Mouse (Mus musculus) limb, embryonic 11.5 days (tissue): Measurements from ENCODE around the gene Gm3417. TPM values are rescaled to one million over a fixed set of nuclear protein-coding genes. Genes with fewer than 3 reads are reported as not detected.
"Not testable (repeated sequence)": the region's sequence is repeated elsewhere in the genome, so short reads cannot be mapped to it uniquely, and the experiment has no call there.

ENCODE experiments used
- ATAC-seq: fragments of 200-750 bp; cut with Nextera tagmentation; 2 replicates; pipeline ENCODE4 v1.8.0; 2017; ENCODE audit warnings: low read depth; ENCODE audit not compliant: insufficient number of reproducible peaks, low FRiP score, low TSS enrichment
- DNase-seq: peaks from one replicate; pipeline ENCODE4 v3.0.0-alpha.2; 2015; ENCODE audit warnings: low spot score
- H3K27ac ChIP-seq: fragments of 300-500 bp; sonication (generic); replicated peaks from 2 replicates; pipeline ENCODE4 v1.5.1; 2014; ENCODE audit warnings: low read depth, mild to moderate bottlenecking, low read length
- H3K27me3 ChIP-seq: fragments of 300-500 bp; sonication (generic); 2 replicates; pipeline ENCODE4 v1.6.1; 2014; ENCODE audit warnings: mild to moderate bottlenecking, low read length, mixed read lengths; ENCODE audit not compliant: control insufficient read depth, insufficient read depth
- H3K36me3 ChIP-seq: fragments of 300-500 bp; sonication (generic); 2 replicates; pipeline ENCODE4 v1.6.1; 2014; ENCODE audit warnings: mild to moderate bottlenecking, low read length, moderate library complexity, mixed read lengths; ENCODE audit not compliant: control insufficient read depth, insufficient read depth
- H3K4me1 ChIP-seq: fragments of 300-500 bp; sonication (generic); 2 replicates; pipeline ENCODE4 v1.6.1; 2014; ENCODE audit warnings: low read length, mixed read lengths; ENCODE audit not compliant: control insufficient read depth, insufficient read depth
- H3K4me2 ChIP-seq: fragments of 300-500 bp; sonication (generic); 2 replicates; pipeline ENCODE4 v1.6.1; 2014; ENCODE audit warnings: low read depth, mild to moderate bottlenecking, moderate library complexity; ENCODE audit not compliant: severe bottlenecking
- H3K4me3 ChIP-seq: fragments of 300-500 bp; sonication (generic); 2 replicates; pipeline ENCODE4 v1.5.1; 2014; ENCODE audit warnings: low read depth, low read length
- H3K9ac ChIP-seq: fragments of 300-500 bp; sonication (generic); 2 replicates; pipeline ENCODE4 v1.6.1; 2014; ENCODE audit warnings: mild to moderate bottlenecking, low read length
- H3K9me3 ChIP-seq: fragments of 300-500 bp; sonication (generic); 2 replicates; pipeline ENCODE4 v1.6.1; 2016; ENCODE audit warnings: low read length; ENCODE audit not compliant: control insufficient read depth
- WGBS: fragments of 180-500 bp; shearing (Covaris S2); extraction: QIAGEN DNeasy Blood & Tissue Kit; methylation state at CpG from one replicate; pipeline ENCODE4 v1.1.7; 2014; 5-methylcytosine and 5-hydroxymethylcytosine counted together
- polyA plus RNA-seq: library from polyadenylated mRNA; unstranded; fragments of >200 nt; fragmentation: Nextera tagmentation; extraction: Ambion mirVana; gene quantifications from 2 replicates; pipeline ENCODE4 v1.2.1, GENCODE M21; 2014

Gm3417 gene
- polyA plus RNA-seq, 1 experiment from 2014 or later, result 0.23 TPM

DNA sequence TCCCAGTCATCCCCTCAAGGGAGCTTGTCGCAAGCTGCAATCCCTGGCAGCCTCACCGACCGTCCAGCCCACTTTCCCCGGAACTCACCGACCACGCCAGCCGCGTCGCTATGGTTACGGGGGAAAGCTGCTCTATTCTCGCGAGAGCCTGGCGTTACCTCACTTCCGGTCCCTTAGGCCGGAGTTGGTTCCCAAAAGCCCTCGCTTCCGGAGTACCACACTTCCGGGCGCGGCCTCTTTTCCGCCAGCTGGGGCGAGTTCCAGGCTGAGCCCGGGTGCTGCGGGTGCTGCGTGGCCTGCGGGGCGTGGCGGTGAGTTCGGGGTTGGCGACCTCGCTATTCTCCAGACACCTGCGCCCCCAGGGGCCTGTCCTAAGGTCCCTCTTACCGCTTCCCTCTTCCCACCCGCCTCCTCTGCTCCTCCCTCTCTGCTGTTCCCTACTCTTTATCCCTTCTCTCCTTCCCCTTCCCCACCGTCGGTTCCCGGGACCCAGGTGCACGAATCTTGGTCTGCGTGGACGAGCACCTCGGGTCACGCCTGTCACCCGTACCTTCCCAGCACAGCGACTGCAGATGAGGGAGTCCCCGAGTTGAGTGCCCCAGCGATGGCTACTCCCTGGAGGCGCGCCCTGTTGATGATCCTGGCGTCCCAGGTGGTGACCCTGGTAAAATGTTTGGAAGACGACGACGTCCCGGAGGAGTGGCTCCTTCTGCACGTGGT is 35.4 kb downstream of the Gm3417 start, which contains the start of the genes Wdr27 and 1600012H06Rik:
Gene Wdr27 (minus strand): TSS at position 150 of the 720 bp plus-strand sequence.
Gene 1600012H06Rik (plus strand): TSS at position 176 of the 720 bp plus-strand sequence.
- Histone ChIP-seq H3K4me2 (peak within 1 kb of the TSS; percentile 85), H3K4me3 (peak within 1 kb of the TSS; percentile 80), H3K4me1 (peaks cover 5% of the 10 kb centered on the region; the same call in 1 of the 2 replicates), H3K9me3 (no peaks in the 10 kb centered on the region), H3K9ac (peak within 1 kb of the TSS; percentile 72), H3K36me3 (no peaks in the 10 kb centered on the region), H3K27ac (no peak within 1 kb of the TSS), H3K27me3 (no peaks in the 10 kb centered on the region)
- WGBS, result under 1% methylated on average over 54 of the region's 54 CpGs
- DNase-seq (peak; percentile 100), ATAC-seq (peak; percentile 94)

DNA sequence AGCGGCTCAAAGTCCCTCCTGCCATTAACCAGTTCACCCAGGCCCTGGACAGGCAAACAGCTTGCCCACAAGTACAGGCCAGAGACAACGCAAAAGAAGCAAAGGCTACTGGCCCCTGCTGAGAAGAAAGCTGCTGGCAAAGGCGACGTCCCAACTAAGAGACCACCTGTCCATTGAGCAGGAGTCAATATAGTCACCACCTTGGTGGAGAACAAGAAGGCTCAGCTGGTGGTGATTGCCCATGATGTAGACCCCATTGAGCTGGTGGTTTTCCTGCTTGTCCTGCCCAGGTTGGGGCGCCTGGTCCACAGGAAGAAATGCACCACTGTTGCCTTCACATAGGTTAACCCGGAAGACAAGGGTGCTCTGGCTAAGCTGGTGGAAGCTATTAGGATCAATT is 36.4 kb downstream of the Gm3417 start:
- Histone ChIP-seq H3K4me2 (peak overlapping the region; percentile 85), H3K4me3 (peak overlapping the region; percentile 80)
- H3K9me3 ChIP-seq, ATAC-seq, H3K27me3 ChIP-seq, H3K27ac ChIP-seq, H3K4me1 ChIP-seq, H3K36me3 ChIP-seq, DNase-seq, H3K9ac ChIP-seq: not testable (repeated sequence)
- 72% methylated on average over 6 of the region's 6 CpGs for WGBS

DNA sequence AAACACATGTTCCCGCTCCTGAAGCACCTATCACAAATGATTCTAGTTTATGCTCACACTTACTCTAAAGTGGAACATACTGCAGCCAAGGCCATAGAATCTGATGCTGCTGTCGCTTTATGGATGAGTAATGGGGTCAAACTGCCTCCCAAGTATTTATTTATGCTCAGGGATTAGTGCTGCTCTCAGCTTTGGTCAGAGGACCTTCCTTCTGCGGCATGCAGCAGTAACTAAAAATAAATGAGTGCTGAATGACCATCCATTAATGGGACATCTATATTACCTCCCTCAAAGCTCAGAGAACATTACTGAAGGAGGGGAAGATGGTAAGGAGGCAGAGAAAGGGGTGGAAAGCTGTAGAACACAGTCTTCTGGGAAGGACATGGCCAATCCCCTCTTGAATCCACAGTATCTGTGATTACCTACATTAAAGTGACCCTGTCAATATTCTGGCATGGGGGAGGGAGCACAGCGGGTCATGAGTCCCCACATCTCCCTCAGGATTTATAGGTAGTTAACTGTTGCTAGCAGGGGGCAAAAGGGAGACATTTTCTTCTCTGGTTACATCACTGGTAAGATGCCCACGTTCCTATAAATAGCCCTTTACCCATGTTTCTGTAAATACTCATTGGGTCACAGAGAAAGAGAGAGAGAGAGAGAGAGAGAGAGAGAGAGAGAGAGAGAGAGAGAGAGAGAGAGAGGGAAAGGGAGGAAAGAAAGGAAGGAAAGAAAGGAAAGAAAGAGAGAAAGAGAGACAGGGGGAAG is 42.6 kb downstream of the Gm3417 start:
- Histone ChIP-seq H3K27me3 (no peaks in the 10 kb centered on the region), H3K4me3 (no peak overlapping the region), H3K27ac (no peak overlapping the region), H3K9ac (no peak overlapping the region), H3K9me3 (no peaks in the 10 kb centered on the region), H3K36me3 (no peaks in the 10 kb centered on the region), H3K4me2 (no peak overlapping the region), H3K4me1 (no peaks in the 10 kb centered on the region)
- no peak for DNase-seq
- 77% methylated on average over 5 of the region's 5 CpGs for WGBS
- ATAC-seq, result no peak

DNA sequence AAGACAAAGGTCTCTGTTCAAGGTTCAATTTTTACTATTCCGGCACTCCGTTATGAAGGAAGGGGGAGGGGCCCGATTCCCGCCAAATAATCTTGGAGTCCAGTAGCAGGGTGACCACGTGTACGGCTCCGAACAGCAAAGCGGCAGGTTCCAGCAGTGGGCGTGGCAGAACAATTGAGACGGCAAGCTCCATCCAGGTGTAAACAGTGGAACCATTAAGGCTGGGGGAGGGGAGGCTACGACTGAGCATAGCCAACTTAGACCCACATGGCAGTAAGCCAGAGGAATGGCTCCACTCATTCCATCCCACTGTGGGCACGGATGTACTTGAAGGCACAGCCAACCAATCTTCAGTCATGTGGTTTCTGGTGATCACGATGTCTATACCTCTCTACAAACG is 43.3 kb downstream of the Gm3417 start:
- not testable (repeated sequence) for H3K9me3 ChIP-seq, H3K27ac ChIP-seq, H3K4me2 ChIP-seq, H3K9ac ChIP-seq, H3K4me1 ChIP-seq, H3K27me3 ChIP-seq, H3K36me3 ChIP-seq, DNase-seq, ATAC-seq, H3K4me3 ChIP-seq
- WGBS, result 86% methylated on average over 14 of the region's 14 CpGs

DNA sequence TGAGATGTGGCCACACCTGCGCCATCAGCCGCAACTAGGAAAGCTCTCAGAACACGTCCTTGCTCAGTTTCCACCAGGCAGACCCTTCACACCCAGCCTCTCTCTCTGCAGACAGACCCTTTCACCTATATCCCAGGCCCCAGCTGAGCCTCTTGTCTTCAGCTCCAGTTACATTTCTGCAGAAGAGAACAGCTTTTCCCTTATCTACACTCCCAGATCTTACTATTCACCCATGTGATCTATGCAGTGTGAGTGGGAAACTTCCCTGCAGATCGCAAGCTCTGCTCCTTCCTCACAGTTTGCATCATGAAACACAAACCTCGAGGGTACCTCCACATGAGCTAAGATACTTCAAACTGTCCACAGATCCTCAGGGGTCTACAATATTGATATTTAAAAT is 47.1 kb downstream of the Gm3417 start:
- ATAC-seq (no peak), DNase-seq (no peak)
- Histone ChIP-seq H3K4me2 (no peak overlapping the region), H3K9me3 (no peaks in the 10 kb centered on the region), H3K27ac (no peak overlapping the region), H3K36me3 (no peaks in the 10 kb centered on the region), H3K27me3 (no peaks in the 10 kb centered on the region), H3K4me3 (no peak overlapping the region), H3K9ac (no peak overlapping the region), H3K4me1 (no peaks in the 10 kb centered on the region)
- 88% methylated on average over 5 of the region's 5 CpGs for WGBS

DNA sequence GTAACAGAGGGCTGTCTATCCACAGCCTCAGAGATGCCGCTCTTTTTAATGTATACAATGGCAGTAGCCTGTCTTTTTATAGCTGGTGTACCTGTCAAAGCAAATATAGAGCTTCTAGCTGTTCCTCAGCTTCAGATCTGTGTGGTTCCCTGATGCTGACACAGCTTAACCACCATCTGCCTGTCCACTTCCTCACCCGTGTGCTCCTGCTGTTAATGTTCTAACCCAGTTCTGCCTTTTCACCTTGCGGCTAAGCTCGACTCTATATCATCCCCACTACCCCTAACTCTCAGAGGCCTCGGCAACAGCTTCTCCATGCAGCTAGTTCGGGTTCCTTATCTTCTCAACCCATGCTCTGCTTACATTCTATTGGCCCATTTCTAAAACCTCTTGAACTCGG is 47.9 kb downstream of the Gm3417 start:
- Histone ChIP-seq H3K36me3 (no peaks in the 10 kb centered on the region), H3K4me1 (no peaks in the 10 kb centered on the region), H3K9ac (no peak overlapping the region), H3K27me3 (no peaks in the 10 kb centered on the region), H3K4me3 (no peak overlapping the region), H3K27ac (no peak overlapping the region), H3K4me2 (no peak overlapping the region), H3K9me3 (no peaks in the 10 kb centered on the region)
- DNase-seq (no peak), ATAC-seq (no peak)
- WGBS, result 88% methylated on average over 7 of the region's 7 CpGs

DNA sequence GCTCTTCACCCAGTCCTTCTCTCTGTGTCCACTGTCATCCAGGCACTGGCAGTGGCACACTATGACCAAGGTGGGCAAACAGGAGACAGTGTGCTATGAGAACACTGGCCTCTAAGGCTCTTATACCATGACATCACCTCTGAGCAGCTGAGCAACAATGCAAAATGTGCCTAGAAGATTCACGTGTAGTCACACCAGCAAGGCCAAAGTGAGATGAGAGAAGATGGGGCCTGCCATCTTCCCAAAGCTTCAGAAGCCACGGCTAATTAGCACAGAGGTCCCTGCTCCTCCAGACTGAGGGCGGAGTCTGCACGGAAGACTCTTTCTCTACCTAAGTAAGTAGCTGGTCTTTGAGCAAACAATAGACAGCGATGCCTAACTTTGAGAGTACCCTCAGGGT is 50.0 kb downstream of the Gm3417 start:
- Histone ChIP-seq H3K9me3 (no peaks in the 10 kb centered on the region), H3K4me1 (no peaks in the 10 kb centered on the region), H3K4me3 (no peak overlapping the region), H3K36me3 (no peaks in the 10 kb centered on the region), H3K27me3 (no peaks in the 10 kb centered on the region), H3K4me2 (no peak overlapping the region), H3K27ac (no peak overlapping the region), H3K9ac (no peak overlapping the region)
- ATAC-seq (no peak), DNase-seq (no peak)
- WGBS, result 71% methylated on average over 5 of the region's 5 CpGs

DNA sequence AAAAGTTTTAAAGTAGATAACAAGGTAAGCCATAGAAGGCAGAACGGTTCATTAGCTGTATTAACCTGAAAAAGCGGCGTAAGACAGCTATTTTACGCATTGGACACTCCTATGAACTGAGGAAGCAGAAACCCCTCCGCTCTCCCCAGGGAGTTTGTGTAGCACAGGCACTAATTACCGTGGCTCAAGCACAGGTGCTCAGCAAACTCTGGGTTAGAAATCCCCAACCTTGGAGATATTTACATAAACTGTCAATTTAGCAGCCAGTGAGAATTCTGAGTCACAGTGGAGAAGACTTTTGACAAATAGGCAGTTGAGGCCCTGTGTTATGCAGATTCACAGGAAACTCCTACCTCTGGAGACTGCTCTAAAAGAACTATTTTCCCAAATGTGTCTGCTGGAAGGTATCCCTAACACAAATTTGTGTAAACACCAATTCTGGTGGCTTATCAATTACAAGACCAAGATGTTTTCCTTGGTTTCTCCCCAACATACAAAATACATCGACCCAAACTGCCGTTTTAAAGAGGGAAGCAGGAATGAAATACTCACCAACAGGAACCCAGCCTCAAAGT is 50.9 kb downstream of the Gm3417 start:
- ATAC-seq, result no peak
- H3K27ac ChIP-seq, result no peak overlapping the region
- no peaks in the 10 kb centered on the region for H3K9me3 ChIP-seq
- no peak overlapping the region for H3K9ac ChIP-seq
- DNase-seq, result no peak
- no peak overlapping the region for H3K4me2 ChIP-seq
- H3K4me3 ChIP-seq, result no peak overlapping the region
- H3K27me3 ChIP-seq, result no peaks in the 10 kb centered on the region
- no peaks in the 10 kb centered on the region for H3K4me1 ChIP-seq
- 80% methylated on average over 8 of the region's 8 CpGs for WGBS
- H3K36me3 ChIP-seq, result no peaks in the 10 kb centered on the region
